Mouse (Mus musculus) liver, adult 2 months (tissue): ENCODE data around the gene Ntf3. TPM values are rescaled to one million over a fixed set of nuclear protein-coding genes. Genes with fewer than 3 reads are reported as not detected.

Experiments
- DNase-seq: peaks from one replicate; pipeline ENCODE4 v3.0.0-alpha.2; 2011; ENCODE audit warnings: low read depth, low spot score; ENCODE audit errors: extremely low read depth
- H3K27ac ChIP-seq: fragments of 200-500 bp; replicated peaks from 2 replicates; pipeline ENCODE4 v1.5.1; 2012; ENCODE audit warnings: low read depth, mild to moderate bottlenecking, control low read depth, inconsistent platforms, low read length; ENCODE audit not compliant: insufficient read depth
- H3K27me3 ChIP-seq: fragments of 200-500 bp; 2 replicates; pipeline ENCODE4 v1.6.1; 2012; ENCODE audit warnings: mild to moderate bottlenecking, moderate library complexity, low read length, inconsistent platforms; ENCODE audit not compliant: control insufficient read depth, insufficient read depth
- H3K36me3 ChIP-seq: fragments of 200-500 bp; 2 replicates; pipeline ENCODE4 v1.6.1; 2012; ENCODE audit warnings: low read length, inconsistent platforms; ENCODE audit not compliant: control insufficient read depth, insufficient read depth
- H3K4me1 ChIP-seq: fragments of 200-500 bp; 2 replicates; pipeline ENCODE4 v1.6.1; 2011; ENCODE audit warnings: low read length; ENCODE audit not compliant: control insufficient read depth, insufficient read depth
- H3K4me3 ChIP-seq: fragments of 200-500 bp; 2 replicates; pipeline ENCODE4 v1.5.1; 2011; ENCODE audit warnings: low read depth, mild to moderate bottlenecking, control low read depth, low read length, moderate library complexity; ENCODE audit not compliant: insufficient read depth
- H3K79me2 ChIP-seq: fragments of 200-500 bp; 2 replicates; pipeline ENCODE4 v1.6.1; 2012; ENCODE audit warnings: inconsistent platforms, mild to moderate bottlenecking, low read length, moderate library complexity; ENCODE audit not compliant: control insufficient read depth, insufficient read depth
- H3K9ac ChIP-seq: fragments of 200-500 bp; 2 replicates; pipeline ENCODE4 v1.6.1; 2012; ENCODE audit warnings: low read depth, mild to moderate bottlenecking, control low read depth, inconsistent platforms, low read length
- CTCF ChIP-seq: fragments of 200-500 bp; IDR thresholded peaks from 2 replicates; pipeline ENCODE4 v1.5.1; 2011; ENCODE audit warnings: low read depth, low read length, control low read depth
- POLR2A ChIP-seq: fragments of 200-500 bp; IDR thresholded peaks from 2 replicates; pipeline ENCODE4 v1.6.1; 2011; ENCODE audit warnings: low read length, control low read depth; ENCODE audit not compliant: insufficient read depth; ENCODE audit errors: extremely low read depth
- WGBS: fragments of 180-500 bp; shearing (Covaris S2); methylation state at CpG from one replicate; pipeline ENCODE4 v1.1.7; 2018; 5-methylcytosine and 5-hydroxymethylcytosine counted together
- polyA plus RNA-seq: library from polyadenylated mRNA; depleted of rRNA; stranded (reverse); fragments of >200 nt; gene quantifications from 2 replicates; pipeline ENCODE4 v1.2.3, GENCODE M21; 2012
- total RNA-seq: library from RNA; depleted of rRNA; stranded (reverse); fragments of >200 nt; gene quantifications from 2 replicates; pipeline ENCODE4 v1.2.3, GENCODE M21; 2014

Gene Ntf3
- total and polyA plus RNA-seq, 2 experiments: 0.33 to 1.1 TPM

GRCm38 (mm10) chr6:126100579-126100978 lies 66.1 kb downstream of the Ntf3 start:
- no peak for DNase-seq
- Histone ChIP-seq H3K36me3 (no peaks in the 10 kb centered on the region), H3K4me3 (no peak overlapping the region), H3K4me1 (peaks cover 4% of the 10 kb centered on the region; the same call in 1 of the 2 replicates), H3K9ac (no peak overlapping the region), H3K79me2 (no peaks in the 10 kb centered on the region), H3K27ac (no peak overlapping the region), H3K27me3 (no peaks in the 10 kb centered on the region)
- TF ChIP-seq CTCF (no peak), POLR2A (no peak)
- WGBS: 92% methylated on average over 1 of the region's 1 CpGs

- Histone ChIP-seq H3K4me1 (peaks cover 4% of the 10 kb centered on the region; the same call in 1 of the 2 replicates), H3K27me3 (no peaks in the 10 kb centered on the region), H3K4me3 (no peak overlapping the region), H3K9ac (no peak overlapping the region), H3K79me2 (no peaks in the 10 kb centered on the region), H3K36me3 (no peaks in the 10 kb centered on the region), H3K27ac (no peak overlapping the region)
- TF ChIP-seq POLR2A (no peak), CTCF (no peak)
- WGBS: 82% methylated on average over 5 of the region's 5 CpGs
- no peak for DNase-seq
These were observed 69.2 kb downstream of the Ntf3 start for GRCm38 (mm10) chr6:126097471-126097870.

- WGBS: 86% methylated on average over 13 of the region's 13 CpGs
- Histone ChIP-seq H3K4me3 (no peak overlapping the region), H3K9ac (no peak overlapping the region), H3K27ac (no peak overlapping the region), H3K27me3 (no peaks in the 10 kb centered on the region), H3K36me3 (no peaks in the 10 kb centered on the region), H3K79me2 (no peaks in the 10 kb centered on the region), H3K4me1 (peaks cover 4% of the 10 kb centered on the region; the same call in 1 of the 2 replicates)
- DNase-seq: no peak
- TF ChIP-seq POLR2A (no peak), CTCF (no peak)
These were observed 70.6 kb downstream of the Ntf3 start for GRCm38 (mm10) chr6:126096085-126096484.

- no peak overlapping the region for H3K4me3 ChIP-seq
- H3K4me1 ChIP-seq: peaks cover 4% of the 10 kb centered on the region; the same call in 1 of the 2 replicates
- H3K79me2 ChIP-seq: no peaks in the 10 kb centered on the region
- H3K27ac ChIP-seq: no peak overlapping the region
- TF ChIP-seq POLR2A (no peak), CTCF (no peak)
- H3K9ac ChIP-seq: no peak overlapping the region
- H3K36me3 ChIP-seq: no peaks in the 10 kb centered on the region
- H3K27me3 ChIP-seq: no peaks in the 10 kb centered on the region
- DNase-seq: no peak
- WGBS: 74% methylated on average over 6 of the region's 6 CpGs
These were observed 71.7 kb downstream of the Ntf3 start for GRCm38 (mm10) chr6:126095041-126095440.

- DNase-seq: no peak
- Histone ChIP-seq H3K27me3 (no peaks in the 10 kb centered on the region), H3K79me2 (no peaks in the 10 kb centered on the region), H3K27ac (no peak overlapping the region), H3K4me3 (no peak overlapping the region), H3K4me1 (peaks cover 4% of the 10 kb centered on the region; the same call in 1 of the 2 replicates), H3K9ac (no peak overlapping the region), H3K36me3 (no peaks in the 10 kb centered on the region)
- 48% methylated on average over 5 of the region's 5 CpGs for WGBS
- TF ChIP-seq CTCF: no peak
- TF ChIP-seq POLR2A: no peak
These were observed 74.7 kb downstream of the Ntf3 start for GRCm38 (mm10) chr6:126092026-126092425.

GRCm38 (mm10) chr6:126090063-126090462 lies 76.6 kb downstream of the Ntf3 start:
- Histone ChIP-seq H3K4me3 (no peak overlapping the region), H3K4me1 (no peaks in the 10 kb centered on the region), H3K36me3 (no peaks in the 10 kb centered on the region), H3K27ac (no peak overlapping the region), H3K79me2 (no peaks in the 10 kb centered on the region), H3K27me3 (no peaks in the 10 kb centered on the region), H3K9ac (no peak overlapping the region)
- TF ChIP-seq CTCF (no peak), POLR2A (no peak)
- WGBS: 70% methylated on average over 1 of the region's 1 CpGs
- no peak for DNase-seq
